Mouse (Mus musculus): ENCODE measurements around the gene Sipa1l1.

Gene Sipa1l1

GRCm38 (mm10) chr12:82168820-82169533 lies at the start of gene Sipa1l1:
TSS of gene Sipa1l1 (plus strand) at chr12:82169320.
- DNase-seq (ENCODE audit: low read depth, low spot score): peak; percentile 98

DNA sequence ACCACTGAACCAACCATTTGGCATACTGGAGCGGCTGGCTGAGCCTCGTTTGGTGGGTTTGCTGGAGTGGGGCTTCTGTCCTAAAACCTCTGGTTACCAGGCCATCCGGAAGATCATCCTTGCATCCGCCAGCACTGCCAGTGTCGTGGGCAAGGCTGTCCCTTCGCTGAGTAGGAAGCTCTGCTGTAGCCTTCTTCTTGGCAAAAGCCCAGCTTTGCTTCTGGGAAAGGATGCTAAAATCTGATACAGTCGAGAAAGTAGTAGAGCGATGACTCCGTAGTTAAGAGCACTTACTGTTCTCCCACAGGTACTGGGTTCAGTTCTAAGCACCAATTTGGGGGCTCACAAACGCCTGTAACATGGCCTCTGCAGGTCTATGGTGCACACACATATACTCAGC lies 47.2 kb upstream of the Sipa1l1 start:
- no peak for DNase-seq (ENCODE audit: low read depth, low spot score)

DNA sequence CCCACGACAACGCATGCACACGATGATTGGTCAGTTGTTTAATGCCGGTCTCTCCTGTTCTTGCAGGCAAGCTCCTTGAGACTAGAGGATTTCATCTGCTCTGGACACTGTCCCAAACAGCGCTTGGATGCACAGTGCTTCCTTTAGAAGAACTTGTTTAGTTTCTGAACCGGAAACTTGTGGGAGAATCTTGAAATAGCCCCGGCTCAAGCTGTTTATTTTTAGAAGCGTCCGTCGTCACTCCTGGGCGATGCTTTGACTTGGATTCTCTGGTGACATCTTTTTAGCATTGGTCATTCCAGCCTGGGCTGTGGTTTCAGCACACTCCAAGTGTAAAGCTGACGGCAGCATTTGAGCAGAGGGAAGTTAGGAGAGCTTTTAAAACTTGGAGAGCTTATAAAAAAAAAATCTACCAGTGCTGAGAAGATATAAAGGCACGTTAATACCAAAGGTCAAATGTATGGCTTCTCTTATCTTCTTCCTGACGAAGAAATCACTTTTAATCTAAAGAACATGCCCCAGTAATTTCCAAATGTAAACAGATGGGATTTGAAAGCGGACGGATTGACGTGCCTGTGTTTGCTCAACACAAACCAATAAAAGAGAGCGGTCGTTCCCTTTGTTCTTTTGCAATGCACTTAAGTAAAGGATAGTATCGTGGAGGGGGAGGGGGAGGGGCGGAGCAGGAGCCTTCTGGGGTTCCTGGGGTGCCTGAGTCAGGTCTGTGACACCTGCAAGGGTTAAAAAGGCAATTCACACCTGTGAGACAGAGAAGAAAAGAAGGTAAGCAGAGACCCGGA lies 46.5 kb upstream of the Sipa1l1 start:
- no peak for DNase-seq (ENCODE audit: low read depth, low spot score)

- DNase-seq (ENCODE audit: low read depth, low spot score): no peak
Observed at GRCm38 (mm10) chr12:82126796-82127195, 42.3 kb upstream of the Sipa1l1 start.

DNA sequence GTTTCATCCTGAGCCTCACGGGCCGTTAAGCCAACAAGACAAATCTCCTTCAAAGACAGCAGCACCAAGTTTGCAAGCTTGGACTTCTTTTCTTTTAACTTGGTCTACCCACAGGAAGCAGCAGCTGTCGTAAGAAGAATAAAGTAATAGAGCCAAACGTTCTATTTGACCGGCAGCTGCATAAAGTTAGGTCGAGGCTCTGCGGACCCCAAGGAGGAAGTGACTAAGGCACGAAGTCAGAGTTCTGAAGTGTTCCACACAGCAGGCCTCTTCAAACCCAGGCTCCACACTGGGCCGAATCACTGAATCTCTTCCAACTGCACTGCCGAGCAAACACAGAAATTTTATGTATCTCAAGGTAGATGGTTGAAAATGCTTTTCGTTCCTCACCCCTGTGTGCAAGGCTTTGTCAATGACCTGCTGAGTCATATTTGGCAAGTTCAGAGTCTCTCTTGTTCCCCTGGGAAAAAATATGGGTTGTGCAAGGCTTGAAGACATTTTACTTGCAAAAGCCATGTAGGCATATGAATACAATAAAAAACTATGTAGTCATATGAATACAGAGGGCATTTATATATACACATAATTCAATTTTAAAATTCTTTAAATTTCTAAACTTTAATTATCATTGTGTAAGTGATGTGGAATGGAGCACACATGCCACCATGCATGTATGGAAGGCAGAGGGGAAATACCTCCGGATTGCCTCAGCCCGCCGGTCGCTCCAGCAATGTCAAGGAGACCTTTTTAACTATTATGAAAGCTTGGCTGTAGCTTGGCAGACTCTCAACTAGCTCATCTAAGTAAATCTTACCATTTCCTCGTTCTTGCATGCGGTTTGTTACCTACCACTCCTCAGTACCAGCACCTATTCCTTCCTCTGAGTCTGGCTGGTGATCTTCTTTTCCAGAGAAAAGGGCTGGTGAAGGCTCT lies 29.6 kb upstream of the Sipa1l1 start:
- no peak for DNase-seq (ENCODE audit: low read depth, low spot score)

GRCm38 (mm10) chr12:82143371-82143770 lies 25.7 kb upstream of the Sipa1l1 start:
- DNase-seq (ENCODE audit: low read depth, low spot score): no peak

DNA sequence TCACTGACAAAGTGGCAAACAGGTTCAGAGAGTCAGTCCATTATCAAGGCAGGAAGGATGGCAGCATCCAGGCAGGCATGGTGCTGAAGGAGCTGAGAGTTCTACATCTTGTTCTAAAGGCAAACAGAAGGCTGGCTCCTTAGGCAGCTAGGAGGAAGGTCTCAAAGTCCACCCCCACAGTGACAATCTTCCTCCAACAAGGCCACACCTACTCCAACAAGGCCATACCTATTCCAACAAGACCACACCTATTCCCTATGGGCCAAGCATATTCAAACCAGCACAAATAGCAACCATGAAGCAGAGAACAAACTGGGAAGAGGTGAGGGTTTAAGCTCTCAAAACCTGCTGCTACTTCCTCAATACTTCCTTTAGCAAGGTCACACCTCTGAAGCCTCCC lies 23.9 kb upstream of the Sipa1l1 start:
- no peak for DNase-seq (ENCODE audit: low read depth, low spot score)

DNA sequence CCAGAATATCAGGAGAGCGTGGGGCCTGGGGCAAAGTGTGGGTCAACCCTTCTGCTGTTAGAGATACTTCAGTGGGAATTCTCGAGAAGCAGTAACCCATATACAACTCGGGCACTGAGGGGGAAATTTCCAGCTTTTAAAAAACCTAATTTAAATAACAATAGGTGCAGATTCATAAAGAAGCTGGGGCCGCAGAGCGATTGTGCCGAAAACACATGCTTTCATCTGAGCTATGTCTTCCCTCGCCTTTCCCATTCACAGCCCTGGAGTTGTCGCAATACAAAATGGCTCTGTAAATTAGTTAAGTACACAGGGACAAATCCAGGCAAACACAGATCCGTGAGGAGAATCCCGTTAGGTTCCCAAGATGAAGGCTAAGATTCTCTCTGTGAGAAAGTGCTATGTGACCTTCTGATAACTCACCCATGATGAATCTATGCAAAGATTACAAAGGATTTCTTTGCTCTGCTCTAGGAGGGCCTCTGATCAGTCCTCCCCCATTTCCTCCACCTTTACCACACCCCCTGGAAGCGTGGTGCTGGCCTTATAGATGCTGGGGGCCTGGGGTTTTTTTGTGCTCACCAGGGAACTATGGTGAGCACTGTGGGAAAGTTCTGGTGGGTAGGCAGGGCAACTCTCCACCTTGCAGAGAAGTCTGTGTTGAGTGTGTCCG lies 22.0 kb upstream of the Sipa1l1 start:
- no peak for DNase-seq (ENCODE audit: low read depth, low spot score)

- DNase-seq (ENCODE audit: low read depth, low spot score): no peak
Observed at GRCm38 (mm10) chr12:82148328-82148930, 20.7 kb upstream of the Sipa1l1 start.

DNA sequence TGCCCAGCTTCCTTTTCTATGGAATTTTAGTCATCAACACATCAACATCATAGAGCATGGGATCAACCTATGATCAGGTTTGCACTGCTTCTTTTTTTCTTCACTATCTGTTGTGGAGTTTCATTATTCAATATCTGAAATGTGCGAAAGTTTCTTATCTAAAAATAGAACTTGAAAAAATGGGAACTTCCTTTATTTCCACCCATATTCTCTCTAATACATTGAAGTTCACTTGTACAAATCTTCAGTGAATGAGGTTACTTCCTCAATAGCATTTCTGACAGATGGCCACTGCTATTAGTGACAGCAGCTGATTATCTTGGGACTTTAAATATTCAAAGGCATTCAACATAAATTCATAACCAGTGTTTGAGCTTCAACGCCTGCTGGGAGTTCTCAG lies 18.1 kb upstream of the Sipa1l1 start:
- DNase-seq (ENCODE audit: low read depth, low spot score): no peak

- no peak for DNase-seq (ENCODE audit: low read depth, low spot score)
Observed at GRCm38 (mm10) chr12:82154527-82154926, 14.6 kb upstream of the Sipa1l1 start.

DNA sequence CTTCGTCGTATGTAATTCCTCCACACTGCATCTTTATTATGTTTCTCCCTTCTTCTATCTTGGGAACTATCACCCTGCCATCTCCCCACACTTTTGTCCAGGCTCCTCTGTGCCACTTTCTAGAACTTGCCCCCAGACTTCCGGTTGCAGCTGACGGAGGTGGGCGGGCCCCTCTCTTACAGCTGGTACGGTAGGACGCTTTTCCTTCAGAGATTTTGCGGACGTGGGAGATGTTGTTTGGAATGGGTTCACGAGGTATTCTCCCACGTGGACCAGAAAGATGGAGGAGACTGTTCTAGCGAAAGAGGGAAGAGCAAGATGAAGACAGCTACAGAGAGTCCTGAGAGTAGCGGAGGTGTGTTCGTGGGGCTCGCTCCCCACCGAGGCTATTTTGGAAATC lies 10.6 kb upstream of the Sipa1l1 start:
- no peak for DNase-seq (ENCODE audit: low read depth, low spot score)

DNA sequence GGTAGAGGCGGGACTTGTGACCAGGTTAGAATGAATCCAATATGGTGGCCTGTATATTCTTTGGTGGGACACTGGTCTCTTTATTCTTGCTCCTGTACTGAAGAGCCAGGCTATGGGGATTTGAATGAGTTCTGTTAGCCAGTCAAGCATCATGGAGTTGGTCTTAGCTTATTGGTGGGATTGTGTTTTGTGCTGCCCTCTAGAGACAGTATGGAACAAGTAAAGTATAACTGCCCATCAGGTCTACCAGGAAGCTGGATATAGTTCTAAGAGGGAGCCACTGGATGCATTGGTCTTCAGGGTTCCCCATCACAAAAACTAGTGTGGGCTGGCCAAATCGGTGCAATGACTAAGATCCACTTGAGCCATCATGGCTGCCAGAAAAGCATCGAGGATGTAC lies 9.7 kb upstream of the Sipa1l1 start:
- DNase-seq (ENCODE audit: low read depth, low spot score): no peak

GRCm38 (mm10) chr12:82165651-82166050 lies 3.5 kb upstream of the Sipa1l1 start:
- DNase-seq (ENCODE audit: low read depth, low spot score): peak; percentile 38

GRCm38 (mm10) chr12:82166101-82166571 lies 3.0 kb upstream of the Sipa1l1 start:
- DNase-seq (ENCODE audit: low read depth, low spot score): no peak

DNA sequence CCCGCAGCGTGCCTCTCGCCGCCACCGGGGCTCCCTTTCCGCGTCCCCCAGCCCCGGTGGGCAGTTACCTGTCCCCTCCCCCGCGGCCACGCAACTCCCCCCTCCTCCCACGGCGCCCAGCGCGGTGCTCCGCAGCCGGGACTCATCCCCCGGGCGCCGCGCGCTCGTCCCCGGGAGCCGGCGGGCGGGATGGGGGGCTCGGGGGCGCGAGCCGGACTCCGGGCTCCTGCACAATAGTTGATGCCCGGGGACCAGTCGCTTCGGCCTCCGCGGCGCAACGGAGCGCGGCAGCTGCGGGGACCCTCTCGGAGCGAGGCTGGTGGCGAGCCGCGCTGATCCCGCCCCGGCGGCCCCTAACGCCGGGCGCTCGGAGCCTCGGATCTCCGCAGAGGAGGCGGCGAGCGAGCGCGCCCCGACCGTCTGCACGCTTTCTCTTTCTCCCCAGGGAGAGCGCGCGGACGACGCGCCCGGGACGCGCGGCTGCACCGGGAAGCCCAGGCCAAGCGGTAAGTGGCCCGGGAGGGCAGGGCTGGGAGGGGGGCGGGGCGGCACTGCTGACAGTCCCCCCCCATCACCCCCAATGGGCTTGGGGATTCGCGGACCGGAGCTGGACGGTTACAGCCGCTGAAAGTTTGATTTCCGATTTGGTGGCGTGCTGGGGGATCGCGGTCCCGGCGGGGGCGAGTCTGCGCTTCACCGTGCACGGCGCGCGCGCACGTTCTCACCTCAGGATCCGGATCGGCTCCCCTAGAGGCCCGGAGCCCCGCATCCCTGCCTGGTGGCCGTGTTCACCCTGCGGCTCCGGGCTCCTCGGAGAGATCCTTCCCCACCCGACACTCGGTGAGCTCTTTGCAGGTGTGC lies 681 bp downstream of the Sipa1l1 start:
- DNase-seq (ENCODE audit: low read depth, low spot score): peak; percentile 86

- DNase-seq (ENCODE audit: low read depth, low spot score): no peak
Observed at GRCm38 (mm10) chr12:82170461-82171279, 1.6 kb downstream of the Sipa1l1 start.

DNA sequence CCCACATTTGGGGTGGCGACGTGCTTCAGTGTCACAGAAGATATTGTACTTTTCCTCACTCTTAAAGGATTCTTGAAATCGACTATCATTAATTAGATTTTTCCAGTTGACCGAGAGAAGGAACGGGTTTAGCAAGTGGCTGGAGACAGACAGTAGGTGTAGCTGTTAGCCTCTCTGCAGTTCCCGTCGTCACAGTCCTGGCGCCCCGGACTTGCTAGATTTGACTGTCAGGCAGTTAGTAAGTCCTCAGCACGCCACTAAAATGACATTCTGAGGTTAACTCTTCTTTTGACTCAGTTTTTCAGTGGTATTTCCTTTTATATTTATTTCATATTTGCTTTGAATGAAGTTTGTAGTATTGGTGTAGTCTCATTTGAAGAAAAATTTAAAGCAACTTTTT lies 2.5 kb downstream of the Sipa1l1 start:
- DNase-seq (ENCODE audit: low read depth, low spot score): no peak

- DNase-seq (ENCODE audit: low read depth, low spot score): no peak
Observed at GRCm38 (mm10) chr12:82173623-82174022, 4.5 kb downstream of the Sipa1l1 start.
